Mouse (Mus musculus) testis, adult 2 months (tissue): ENCODE results near the gene Col27a1.
"Not testable (repeated sequence)": the region's sequence is repeated elsewhere in the genome, so short reads cannot be mapped to it uniquely, and the experiment has no call there.

ENCODE experiments used
- CTCF ChIP-seq: fragments of 200-500 bp; IDR thresholded peaks from 2 replicates; pipeline ENCODE4 v1.5.1; 2012; ENCODE audit warnings: low read depth, mild to moderate bottlenecking, inconsistent platforms, low read length, moderate library complexity; ENCODE audit not compliant: control insufficient read depth, insufficient read depth, insufficient replicate concordance
- POLR2A ChIP-seq: fragments of 200-500 bp; IDR thresholded peaks from 2 replicates; pipeline ENCODE4 v1.6.1; 2012; ENCODE audit warnings: low read depth, mild to moderate bottlenecking, inconsistent platforms, low read length, moderate library complexity; ENCODE audit not compliant: control insufficient read depth

- TF ChIP-seq POLR2A = not testable (repeated sequence)
- peak; percentile 17; the same call in 1 of the 2 replicates for TF ChIP-seq CTCF
Measured at GRCm38 (mm10) chr4:63319566-63319965, 105.8 kb downstream of the Col27a1 start.
